Mouse (Mus musculus) thymus, postnatal 10 days (tissue): ENCODE results near the gene Gm21976.

Experiments
- DNase-seq, 2 experiments: peaks; one replicate each; pipeline ENCODE4 v3.0.0; 2021; ENCODE audit warnings: low spot score in 2 of 2

Gene Gm21976

DNA sequence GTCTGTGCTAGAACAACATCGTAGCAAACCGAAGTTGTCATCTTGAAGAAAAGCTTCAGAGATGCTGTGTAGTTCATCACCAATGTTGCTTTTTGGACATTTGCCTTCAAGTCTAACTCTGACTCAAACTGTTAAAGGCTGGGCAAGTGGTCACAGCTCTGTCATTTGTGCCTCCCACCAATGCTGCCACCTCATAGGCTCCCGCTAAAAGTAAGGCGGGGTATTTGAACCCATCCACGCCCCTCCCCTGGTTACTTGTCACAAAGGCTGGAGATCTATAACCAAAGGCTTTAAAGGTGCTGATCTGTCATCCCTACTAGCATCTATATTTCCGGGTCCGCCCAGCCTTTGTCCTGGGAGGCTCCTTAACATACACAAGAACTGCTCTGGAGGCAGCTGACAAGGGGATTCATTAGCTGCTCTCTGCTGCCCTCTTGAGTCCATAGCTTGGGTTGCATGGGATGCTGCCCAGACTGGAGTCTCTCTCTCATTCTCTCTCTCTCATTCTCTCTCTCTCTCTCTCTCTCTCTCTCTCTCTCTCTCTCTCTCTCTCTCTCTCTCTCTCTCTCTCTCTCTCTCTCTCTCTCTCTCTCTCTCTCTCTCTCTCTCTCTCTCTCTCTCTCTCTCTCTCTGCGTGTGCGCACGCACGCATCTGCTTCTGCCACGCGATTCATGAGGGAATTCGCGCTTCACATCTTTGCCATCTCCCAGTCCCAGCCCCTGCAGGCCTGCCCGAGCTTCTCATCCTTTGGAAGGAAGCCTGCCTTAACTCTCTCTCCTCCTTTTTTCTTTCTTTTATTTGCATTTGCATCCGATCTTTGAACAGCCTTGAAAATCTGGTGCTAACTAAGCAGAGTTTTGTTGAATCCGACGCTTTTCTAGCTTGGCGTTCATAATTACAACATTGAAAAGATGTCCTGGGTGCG lies 19.4 kb downstream of the Gm21976 start:
- DNase-seq = peak; percentile 20 to 56

DNA sequence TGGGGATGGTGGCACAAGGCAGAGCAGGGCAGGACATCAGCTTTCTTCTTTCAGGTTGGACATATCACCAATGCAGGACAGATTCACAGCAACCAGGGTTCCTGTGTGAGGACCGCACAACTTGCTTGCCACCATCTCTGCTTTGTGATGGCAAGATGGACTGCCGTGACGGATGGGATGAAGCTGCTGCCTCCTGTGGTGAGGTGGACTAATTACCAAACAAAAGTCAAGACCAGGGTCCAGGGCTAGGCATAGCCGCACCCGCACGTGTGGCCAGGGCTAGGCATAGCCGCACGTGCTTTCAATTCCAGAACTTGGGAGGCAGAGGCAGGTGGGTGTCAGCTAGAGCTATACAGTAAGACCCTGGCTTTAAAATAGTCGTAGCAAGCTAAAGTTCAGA lies 25.6 kb downstream of the Gm21976 start:
- no peak for DNase-seq

DNA sequence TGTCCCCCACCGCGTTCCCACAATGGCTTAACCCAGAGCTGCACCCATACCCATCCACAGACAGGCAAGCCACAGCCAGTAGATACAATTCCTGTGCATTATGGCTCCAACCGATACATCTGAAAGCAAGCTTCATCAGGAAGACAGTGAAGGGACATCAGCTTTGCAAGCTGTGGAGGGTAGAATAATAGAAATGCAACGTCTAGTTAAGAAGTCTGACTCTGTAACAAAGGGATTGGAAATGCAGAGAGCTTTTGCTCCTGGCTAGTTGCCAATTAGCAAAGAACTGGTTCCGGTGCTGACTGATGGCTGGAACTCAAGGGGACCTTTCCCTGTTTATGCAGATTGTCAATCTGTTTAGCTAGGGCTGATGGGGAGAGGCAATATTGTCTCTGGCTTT lies 26.7 kb downstream of the Gm21976 start:
- DNase-seq = no peak

DNA sequence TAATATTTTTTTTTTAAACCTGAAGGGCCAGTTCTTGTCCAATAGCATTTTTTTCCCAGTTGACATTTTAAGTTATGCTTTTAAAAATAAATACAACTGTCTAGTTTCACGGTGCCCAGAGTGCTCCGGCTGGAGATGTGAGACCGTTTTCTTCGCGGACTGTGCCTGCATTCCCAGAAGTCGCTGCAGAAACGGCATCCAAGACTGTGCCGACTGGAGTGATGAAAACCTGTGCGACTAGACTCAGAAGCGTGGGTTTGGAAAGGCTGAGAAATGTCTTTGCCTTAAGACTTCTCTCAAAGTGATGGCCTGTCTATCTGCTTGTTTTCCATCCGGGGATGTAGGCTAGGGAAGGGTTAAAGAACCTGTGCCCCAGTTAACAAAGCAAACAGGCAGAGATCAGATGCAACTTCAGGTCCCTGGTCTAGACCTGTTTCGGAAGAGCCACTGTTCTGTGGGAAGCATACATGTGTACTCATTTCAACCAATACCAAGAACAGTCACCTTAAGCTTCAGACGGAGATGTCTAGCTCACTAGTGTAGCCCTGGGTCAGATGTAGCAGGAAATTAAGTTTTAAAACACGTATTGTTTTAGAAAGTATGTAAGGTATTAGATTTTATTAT lies 27.3 kb downstream of the Gm21976 start:
- DNase-seq = no peak

DNA sequence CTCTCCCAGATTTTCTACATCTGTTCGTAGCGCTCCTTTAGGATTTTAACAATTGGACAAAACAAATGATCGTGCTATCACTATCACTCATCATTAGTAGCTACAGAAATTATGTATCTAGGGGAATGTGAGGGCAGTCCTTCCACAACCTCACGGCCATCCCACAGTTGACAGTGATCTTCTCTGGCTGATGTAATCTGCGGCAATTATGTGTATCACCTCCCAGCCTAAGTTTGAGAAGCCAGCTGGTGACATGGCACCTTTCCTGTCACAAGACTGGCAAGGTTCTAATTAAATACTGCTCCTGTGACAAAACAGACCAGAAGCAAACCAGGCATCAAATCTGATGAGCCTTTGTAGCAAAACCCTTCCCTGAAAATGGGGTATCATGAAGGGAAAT lies 28.3 kb downstream of the Gm21976 start:
- no peak for DNase-seq

DNA sequence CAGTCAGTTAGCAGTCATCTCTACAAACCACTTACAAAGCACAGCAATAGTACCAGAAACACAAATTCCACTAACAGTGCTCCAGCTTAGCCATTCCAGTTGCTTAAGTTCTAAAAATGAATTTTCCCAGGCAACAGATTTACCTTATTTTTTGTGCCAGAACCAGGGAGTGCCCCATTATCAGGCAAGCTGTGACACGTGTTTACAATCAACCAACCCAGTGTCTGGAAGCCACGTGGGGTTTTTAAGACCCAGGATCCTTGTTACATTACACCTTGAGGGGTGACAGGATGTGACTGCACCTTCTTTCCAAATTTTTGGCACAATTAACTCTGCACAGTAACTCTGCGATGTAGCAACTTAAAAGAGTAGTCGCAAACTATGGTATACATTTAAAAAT lies 29.0 kb downstream of the Gm21976 start:
- no peak for DNase-seq

DNA sequence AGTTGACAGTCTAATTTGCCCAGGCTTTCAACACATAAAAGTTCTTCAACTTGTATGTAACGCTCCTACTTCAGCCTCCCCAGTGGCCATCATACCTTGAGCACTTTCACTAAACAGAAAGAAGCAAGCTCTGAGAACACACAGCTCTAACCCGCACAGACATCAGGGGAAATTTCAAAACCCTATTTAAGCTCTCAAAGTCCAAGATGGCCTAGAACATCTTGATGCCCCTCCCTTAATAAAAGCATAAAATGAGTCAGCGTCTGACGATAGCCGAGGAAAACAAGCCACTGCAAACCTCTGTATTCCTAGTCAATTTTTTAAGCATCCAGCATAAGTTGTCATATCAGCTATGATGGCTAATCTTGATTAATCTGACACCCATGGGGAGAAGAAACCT lies 31.9 kb downstream of the Gm21976 start:
- no peak for DNase-seq

DNA sequence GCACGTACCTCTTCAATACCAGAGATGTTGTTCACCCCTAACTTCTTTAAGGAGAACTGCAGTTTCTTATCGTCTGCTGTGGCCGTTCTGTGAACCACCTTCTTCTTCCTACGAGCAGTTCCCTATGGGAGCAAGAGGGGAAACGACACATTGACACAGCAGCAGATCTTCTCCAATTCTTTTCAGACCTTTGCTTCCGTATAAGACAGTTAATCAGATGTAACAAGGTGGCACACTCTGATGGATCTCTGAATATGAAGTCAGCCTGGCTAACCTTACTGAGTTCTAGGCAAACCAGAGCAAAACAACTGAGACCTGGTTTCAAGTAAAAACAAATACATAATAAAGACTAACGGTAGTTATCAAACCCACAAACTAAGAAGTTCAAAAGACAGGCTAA lies 33.9 kb downstream of the Gm21976 start:
- no peak for DNase-seq

DNA sequence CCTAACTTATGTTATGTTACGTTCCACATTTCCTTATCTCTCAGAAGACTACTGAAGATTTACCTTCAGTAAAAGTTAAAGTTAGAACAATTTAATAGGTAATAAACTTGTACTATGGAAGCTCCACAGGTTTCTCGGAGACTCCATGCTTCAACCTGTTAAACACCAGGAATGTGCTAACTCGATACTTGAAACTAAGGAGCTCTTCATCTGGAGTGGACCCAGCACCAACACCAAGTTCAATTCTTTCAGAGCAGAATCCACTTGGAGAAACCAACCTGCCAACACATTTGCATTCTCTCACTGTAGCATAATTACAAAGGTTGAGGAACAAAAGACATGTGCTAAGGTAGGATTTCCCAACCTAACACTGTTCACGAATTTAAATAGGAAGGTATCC lies 35.4 kb downstream of the Gm21976 start:
- DNase-seq = no peak

DNA sequence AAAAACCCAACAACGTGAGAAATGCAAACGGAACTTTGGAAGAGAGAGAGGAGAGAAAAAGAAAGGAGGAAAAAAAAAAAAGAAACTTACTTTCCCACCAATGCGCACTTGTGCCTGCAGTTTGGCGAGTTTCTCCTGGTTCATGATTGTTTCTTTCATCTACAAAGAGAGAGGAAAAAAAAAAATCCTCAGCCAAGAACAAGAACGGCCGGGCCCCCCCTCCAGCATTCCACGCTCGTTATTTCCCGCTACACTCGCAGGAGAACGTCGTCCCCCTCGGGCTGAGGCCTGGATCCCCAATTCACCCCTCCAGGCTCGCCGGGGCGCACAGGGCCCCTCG lies 36.4 kb downstream of the Gm21976 start:
- DNase-seq = no peak

DNA sequence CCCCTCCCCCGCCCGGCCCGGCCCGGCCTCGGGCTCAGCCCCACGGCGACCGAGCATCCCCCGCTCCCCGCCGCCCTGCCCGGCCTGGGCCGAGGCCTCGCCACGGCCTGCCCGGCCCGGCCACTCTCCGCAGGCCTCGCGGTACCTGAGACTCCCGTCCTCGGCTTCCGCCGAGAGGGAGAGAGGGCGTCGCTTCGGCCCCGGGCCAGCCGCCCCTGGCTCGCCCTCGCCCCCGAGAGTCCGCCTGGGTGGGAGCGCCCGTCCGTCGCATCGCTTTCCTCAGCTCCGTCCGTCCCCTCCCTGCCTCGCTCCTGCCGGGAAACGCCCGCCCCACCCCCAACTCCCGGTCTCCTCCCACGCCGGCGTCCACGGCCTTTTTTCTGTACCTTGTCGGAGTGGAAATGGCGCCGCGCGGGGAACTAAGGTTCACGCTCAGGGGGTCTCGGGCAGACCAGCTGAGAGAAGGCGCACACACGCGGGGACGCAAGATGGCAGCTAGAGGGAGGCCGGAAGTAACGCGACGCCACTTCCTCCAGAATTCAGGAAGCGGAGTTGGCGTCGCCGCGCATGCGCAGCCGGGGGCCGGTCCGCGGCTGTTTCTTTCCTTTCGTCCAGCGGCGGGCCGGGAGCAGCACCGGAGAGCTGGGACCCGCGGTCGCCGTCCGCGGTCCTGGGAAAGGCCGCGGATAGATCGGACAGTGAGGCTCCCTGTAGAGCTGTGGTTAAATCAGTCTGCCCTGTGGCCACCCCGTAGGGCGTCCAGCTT lies 37.0 kb downstream of the Gm21976 start, which contains the start of gene Btf3:
Gene Btf3, minus strand, starts transcription at position 527 of the 766 bp plus-strand sequence.
- DNase-seq = peak; percentile 82 to 89

DNA sequence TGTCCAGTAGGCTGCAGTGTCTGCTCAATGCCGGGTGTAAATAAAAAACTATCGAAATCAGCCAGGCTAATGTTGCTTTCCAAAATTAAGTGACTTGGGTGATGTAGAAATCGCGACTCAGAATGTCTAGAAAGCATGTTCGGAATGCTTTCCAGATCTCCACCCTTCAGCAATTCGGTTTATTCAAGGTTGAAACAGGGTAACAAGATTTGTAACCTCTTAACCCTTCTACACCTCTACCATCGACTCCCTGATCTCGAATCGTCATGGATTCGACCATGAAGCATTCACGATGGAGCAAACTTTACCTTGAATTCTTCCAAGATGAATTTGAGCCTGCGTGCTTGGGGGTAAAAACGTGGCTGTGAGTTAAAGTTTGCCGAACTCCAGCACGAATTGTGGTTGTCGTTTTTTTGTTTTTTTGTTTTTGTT lies 37.6 kb downstream of the Gm21976 start:
- DNase-seq = no peak

DNA sequence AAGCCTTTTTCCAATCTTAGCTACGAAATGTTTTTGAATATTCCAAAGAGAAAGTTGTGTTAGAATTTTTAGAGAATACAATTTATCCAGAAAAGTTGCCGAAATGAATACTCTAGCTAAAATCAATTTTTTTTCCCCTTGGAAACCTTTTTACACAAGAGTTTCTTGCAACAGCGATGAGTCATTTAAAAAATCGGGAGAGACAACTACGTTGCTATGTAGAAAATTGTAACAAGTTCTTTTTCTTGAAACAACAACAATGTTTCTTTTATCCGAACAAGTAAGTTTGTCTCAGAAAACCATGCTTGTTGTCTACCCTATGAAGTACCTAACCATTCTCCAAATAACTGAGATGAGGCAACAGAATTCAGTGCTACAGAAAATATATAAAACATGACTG lies 38.2 kb downstream of the Gm21976 start:
- DNase-seq = no peak

DNA sequence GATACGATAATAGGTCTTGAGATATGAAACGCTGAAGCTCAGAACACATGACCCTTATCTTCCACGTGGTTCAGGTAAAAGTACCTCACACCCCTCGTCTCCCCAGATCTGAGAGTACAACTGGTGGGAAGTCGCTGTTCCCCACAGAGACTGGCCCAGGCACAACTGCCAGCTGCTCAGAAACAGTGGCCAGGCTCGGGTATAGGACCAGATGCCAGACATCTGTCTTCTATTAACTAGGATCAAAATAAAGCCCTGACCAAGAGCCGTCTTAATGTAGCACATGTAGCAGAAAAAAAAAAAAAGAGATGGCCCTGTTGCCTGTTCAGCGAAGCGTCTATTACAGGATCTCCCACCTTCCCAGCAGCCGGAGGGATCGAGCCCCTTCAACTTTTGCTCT lies 45.3 kb downstream of the Gm21976 start:
- no peak for DNase-seq

DNA sequence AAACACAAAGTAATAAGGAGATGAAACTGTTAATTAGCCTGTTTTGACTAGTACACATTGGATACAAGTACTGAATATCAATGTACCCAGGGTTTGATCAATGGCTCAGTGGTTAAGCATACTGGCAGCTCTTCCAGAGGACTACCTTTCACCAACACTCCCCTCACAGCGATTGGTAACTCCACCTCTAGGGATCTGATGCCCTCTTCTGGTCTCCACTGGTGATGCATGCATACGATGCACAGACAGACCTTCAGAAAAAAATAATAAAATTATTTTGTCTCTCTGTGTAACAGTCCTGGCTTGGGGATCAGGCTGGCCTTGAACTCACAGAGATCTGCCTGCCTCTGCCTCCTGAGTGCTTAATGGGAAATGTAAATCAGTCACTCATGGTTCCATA lies 52.4 kb downstream of the Gm21976 start:
- DNase-seq = peak in 1 of 2 experiments; percentile 28

DNA sequence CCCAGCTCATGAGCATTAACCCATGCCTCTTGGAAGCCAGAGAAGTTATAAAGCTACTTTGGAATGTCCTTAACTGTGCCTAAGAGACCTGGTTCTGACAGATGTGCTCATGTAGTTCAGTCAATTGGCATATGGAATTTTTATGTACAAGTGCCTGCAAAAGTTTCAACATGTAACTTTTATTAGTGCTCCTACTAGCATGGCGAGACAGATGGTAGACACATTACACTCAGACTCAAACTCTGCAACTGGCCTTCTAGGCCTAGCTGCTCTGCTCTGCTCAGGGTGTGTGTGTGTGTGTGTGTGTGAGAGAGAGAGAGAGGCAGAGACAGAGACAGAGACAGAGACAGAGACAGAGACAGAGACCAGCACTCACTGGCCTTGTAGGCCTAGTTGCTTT lies 56.5 kb downstream of the Gm21976 start:
- no peak for DNase-seq

DNA sequence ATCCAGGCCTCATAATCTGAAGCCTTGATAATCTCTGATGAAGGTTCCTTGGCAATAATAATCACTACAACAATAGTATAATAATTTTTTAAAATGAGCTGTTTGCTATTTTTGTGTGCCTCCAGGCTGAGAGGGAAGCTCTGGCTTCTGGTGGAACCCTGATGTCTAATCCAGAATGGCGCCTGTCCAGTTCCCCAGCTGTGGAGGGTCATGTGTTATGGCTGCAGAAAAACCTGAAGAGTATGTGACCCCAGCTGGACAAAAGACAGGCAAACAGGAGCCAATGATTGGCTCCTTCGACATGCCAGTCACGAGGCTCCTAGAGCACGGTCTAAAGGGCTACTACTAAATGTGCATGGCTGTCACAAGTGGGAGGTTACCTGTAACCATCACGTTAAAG lies 60.8 kb downstream of the Gm21976 start:
- no peak for DNase-seq

DNA sequence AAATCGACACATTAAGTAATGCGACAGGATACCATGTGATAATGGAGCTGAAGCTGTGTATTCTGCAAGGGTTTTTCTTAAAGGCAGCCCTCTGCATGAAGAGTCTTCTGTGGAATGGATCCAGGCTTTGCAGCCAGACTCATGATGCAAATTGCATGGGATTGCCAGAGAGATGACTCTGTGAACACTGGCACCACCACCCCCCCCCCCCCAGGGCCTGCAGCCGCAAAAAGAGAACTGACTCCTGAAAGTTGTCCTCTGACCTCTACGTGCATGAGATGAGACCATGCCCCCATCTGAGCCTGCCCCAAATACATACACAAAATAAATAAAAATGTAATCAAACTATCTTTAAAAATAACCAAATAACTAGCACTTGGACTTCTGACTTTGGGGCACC lies 69.8 kb downstream of the Gm21976 start:
- no peak for DNase-seq

DNA sequence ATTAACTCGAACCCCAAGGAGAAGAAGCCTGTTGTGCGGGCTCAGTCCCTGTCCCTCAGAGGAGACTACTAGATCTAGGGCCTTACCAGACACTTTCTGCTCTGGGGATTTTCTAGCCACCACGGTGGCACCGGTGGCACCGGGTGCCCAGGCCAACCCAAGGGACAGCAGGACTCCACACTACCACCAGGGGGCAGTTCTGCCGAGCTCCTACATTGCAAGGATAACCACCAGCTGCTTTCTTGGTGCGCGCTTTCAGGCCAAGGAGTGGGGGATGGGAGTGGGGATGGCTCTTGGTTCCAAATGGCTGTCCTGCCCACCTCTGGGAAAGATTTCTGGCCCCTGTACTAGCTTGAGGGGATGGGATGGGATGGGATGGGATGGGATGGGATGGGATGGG lies 71.8 kb downstream of the Gm21976 start:
- peak in 1 of 2 experiments; percentile 38 for DNase-seq

DNA sequence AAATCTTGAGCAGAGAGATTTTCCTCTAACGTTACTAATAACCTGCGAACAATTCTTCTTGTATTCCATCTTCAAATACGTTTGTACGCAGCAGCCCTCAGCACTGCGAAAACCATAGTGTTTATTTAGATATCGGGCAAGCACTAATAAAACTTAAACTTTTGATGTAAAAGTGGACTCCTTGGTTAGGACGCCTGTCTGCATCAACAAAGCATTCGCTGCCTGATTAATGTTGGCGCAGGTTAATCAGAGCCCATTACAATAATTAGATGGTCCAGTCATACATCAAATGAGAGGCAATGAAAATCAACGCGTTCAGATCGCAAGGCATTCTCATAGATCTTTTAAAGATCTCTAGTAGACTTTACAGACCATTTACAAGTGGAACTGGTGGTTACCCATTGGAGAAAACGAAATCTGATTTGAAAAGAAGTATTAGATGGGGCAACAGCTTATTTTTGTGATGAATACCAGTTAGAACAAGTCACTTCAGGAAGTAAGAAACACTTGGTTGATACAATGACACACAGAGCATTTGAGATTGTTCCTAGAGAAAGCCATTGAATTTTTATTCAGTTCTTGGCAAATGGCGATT lies 72.8 kb downstream of the Gm21976 start:
- no peak for DNase-seq

DNA sequence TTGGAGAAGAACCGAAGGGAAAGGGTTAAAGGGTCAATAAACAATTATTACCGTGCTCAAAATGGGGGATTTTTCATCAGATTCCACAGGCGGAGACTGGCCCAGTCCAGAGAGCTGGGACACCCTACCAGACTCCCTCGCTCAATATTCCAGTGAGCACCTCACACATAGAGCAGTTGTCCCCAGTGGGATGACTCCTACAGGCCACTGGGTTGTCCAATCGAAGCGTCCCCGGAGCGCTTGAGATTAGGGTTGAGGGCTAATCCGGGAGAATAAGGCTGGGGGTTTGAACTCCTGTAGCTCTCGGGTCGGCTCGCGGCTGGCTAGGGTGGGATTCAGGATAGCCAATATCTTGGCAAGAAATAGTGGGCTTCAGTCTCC lies 74.0 kb downstream of the Gm21976 start:
- no peak for DNase-seq

DNA sequence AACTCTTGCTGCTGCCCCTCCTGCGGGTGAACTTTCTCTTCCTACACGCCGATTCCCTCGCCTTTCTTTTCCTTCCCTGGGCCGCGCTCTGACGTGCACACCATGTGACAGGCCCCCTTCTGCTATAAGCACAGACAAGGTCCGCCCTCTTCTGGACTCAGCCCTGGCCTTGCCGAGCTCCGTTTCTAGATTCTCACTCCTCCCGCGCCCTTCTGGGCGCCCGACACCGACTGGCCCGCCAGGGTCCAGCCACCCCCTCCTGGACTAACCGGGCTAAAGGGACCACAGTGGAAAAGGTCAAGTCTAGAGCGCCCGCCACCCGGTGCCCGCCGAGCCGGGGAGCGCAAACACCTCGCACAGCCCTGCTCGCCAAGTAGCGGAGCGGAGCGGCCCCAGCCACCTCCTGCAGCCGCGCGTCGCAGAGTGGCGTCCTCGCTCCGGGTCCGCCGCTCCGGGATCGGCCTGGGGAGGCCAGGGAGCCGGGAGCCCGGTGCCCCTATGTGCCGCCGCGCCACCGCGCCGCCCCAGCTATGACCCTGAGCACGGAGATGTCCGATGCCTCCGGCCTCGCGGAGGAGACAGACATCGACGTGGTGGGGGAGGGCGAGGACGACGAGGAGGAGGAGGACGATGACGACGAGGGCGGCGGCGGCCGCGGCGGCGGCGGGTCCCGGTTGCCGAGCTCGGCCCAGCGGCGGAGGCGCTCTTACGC lies 74.6 kb downstream of the Gm21976 start, which contains the start of gene Foxd1:
Gene Foxd1, plus strand, starts transcription at position 153 of the 712 bp plus-strand sequence.
- no peak for DNase-seq
